Mouse (Mus musculus) forebrain, postnatal 0 days (tissue): ENCODE results near the gene Idh1. TPM values are rescaled to one million over a fixed set of nuclear protein-coding genes. Genes with fewer than 3 reads are reported as not detected.

Experiments
- ATAC-seq: fragments of 200-750 bp; cut with Nextera tagmentation; 2 replicates; pipeline ENCODE4 v1.8.0; 2017; ENCODE audit warnings: mild to moderate bottlenecking, moderate library complexity
- DNase-seq: peaks from one replicate; pipeline ENCODE4 v3.0.0-alpha.2; 2015
- H3K27ac ChIP-seq: fragments of 300-500 bp; sonication (generic); 2 replicates; pipeline ENCODE4 v1.5.1; 2014; ENCODE audit warnings: low read depth, mild to moderate bottlenecking, antibody characterized with exemption, low read length, moderate library complexity, mixed read lengths
- H3K27me3 ChIP-seq: fragments of 300-500 bp; sonication (generic); 2 replicates; pipeline ENCODE4 v1.6.1; 2014; ENCODE audit warnings: mild to moderate bottlenecking, low read length, mixed read lengths; ENCODE audit not compliant: insufficient read depth
- H3K36me3 ChIP-seq: fragments of 300-500 bp; sonication (generic); 2 replicates; pipeline ENCODE4 v1.6.1; 2014; ENCODE audit warnings: mild to moderate bottlenecking, moderate library complexity; ENCODE audit not compliant: insufficient read depth
- H3K4me1 ChIP-seq: fragments of 300-500 bp; sonication (generic); 2 replicates; pipeline ENCODE4 v1.6.1; 2014; ENCODE audit warnings: antibody characterized with exemption; ENCODE audit not compliant: insufficient read depth
- H3K4me2 ChIP-seq: fragments of 300-500 bp; sonication (generic); 2 replicates; pipeline ENCODE4 v1.6.1; 2014; ENCODE audit warnings: low read depth, mild to moderate bottlenecking, moderate library complexity
- H3K4me3 ChIP-seq: fragments of 300-500 bp; sonication (generic); 2 replicates; pipeline ENCODE4 v1.5.1; 2014; ENCODE audit warnings: low read depth, low read length, mixed read lengths
- H3K9ac ChIP-seq: fragments of 300-500 bp; sonication (generic); 2 replicates; pipeline ENCODE4 v1.6.1; 2014; ENCODE audit warnings: mild to moderate bottlenecking
- H3K9me3 ChIP-seq: fragments of 300-500 bp; sonication (generic); 2 replicates; pipeline ENCODE4 v1.6.1; 2016; ENCODE audit warnings: low read length
- CTCF ChIP-seq: sonication (generic); IDR thresholded peaks from 2 replicates; pipeline ENCODE4 v1.5.1; 2016; ENCODE audit warnings: antibody characterized with exemption, control low read depth, low read depth
- WGBS: fragments of 180-500 bp; shearing (Covaris S2); extraction: QIAGEN DNeasy Blood & Tissue Kit; methylation state at CpG from one replicate; pipeline ENCODE4 v1.1.7; 2014; 5-methylcytosine and 5-hydroxymethylcytosine counted together
- polyA plus RNA-seq: library from polyadenylated mRNA; unstranded; fragments of >200 nt; fragmentation: Nextera tagmentation; extraction: Ambion mirVana; gene quantifications from 2 replicates; pipeline ENCODE4 v1.2.1, GENCODE M21; 2015
- total RNA-seq: library from RNA; depleted of rRNA; stranded (reverse); fragments of >200 nt; gene quantifications from 2 replicates; pipeline ENCODE4 v1.2.3, GENCODE M21; 2014

The Idh1 gene
- total and polyA plus RNA-seq, 2 experiments from 2014 or later: 366 to 436 TPM

- 24% methylated on average over 12 of the region's 12 CpGs for WGBS
- no peak for ATAC-seq
Measured at GRCm38 (mm10) chr1:65185524-65186205, 635 bp downstream of the Idh1 start.

GRCm38 (mm10) chr1:65185011-65185410, 1.3 kb downstream of the Idh1 start:
- TF ChIP-seq CTCF: no peak
- no peak overlapping the region for H3K4me3 ChIP-seq
- H3K36me3 ChIP-seq: no peaks in the 10 kb centered on the region
- H3K9ac ChIP-seq: no peak overlapping the region
- no peaks in the 10 kb centered on the region for H3K9me3 ChIP-seq
- WGBS: 91% methylated on average over 8 of the region's 8 CpGs
- no peak for ATAC-seq
- no peak for DNase-seq
- H3K27ac ChIP-seq: no peak overlapping the region
- no peaks in the 10 kb centered on the region for H3K27me3 ChIP-seq
- H3K4me2 ChIP-seq: no peak overlapping the region
- no peaks in the 10 kb centered on the region for H3K4me1 ChIP-seq

More at GRCm38 (mm10) chr1:65185524-65186205, 635 bp downstream of the Idh1 start:
- H3K4me2 ChIP-seq: peak overlapping the region; percentile 54
- no peaks in the 10 kb centered on the region for H3K4me1 ChIP-seq
- peak; percentile 47 for TF ChIP-seq CTCF
- H3K27me3 ChIP-seq: no peaks in the 10 kb centered on the region
- DNase-seq: no peak
- peak overlapping the region; percentile 85 for H3K4me3 ChIP-seq
- peak overlapping the region; percentile 37; the same call in 1 of the 2 replicates for H3K27ac ChIP-seq
- H3K36me3 ChIP-seq: no peaks in the 10 kb centered on the region; the same call in 1 of the 2 replicates
- H3K9ac ChIP-seq: peak overlapping the region; percentile 44
- no peaks in the 10 kb centered on the region for H3K9me3 ChIP-seq

GRCm38 (mm10) chr1:65183994-65184393, 2.3 kb downstream of the Idh1 start:
- Histone ChIP-seq H3K27ac (no peak overlapping the region), H3K9ac (no peak overlapping the region), H3K4me3 (no peak overlapping the region), H3K9me3 (no peaks in the 10 kb centered on the region), H3K4me1 (no peaks in the 10 kb centered on the region), H3K27me3 (no peaks in the 10 kb centered on the region), H3K4me2 (no peak overlapping the region), H3K36me3 (no peaks in the 10 kb centered on the region)
- ATAC-seq (no peak), DNase-seq (no peak)
- TF ChIP-seq CTCF: no peak
- 79% methylated on average over 2 of the region's 2 CpGs for WGBS

GRCm38 (mm10) chr1:65181459-65181858, 4.8 kb downstream of the Idh1 start:
- DNase-seq (no peak), ATAC-seq (no peak)
- Histone ChIP-seq H3K4me2 (no peak overlapping the region), H3K4me1 (peaks cover 9% of the 10 kb centered on the region), H3K27ac (no peak overlapping the region), H3K9ac (no peak overlapping the region), H3K4me3 (no peak overlapping the region), H3K36me3 (no peaks in the 10 kb centered on the region), H3K9me3 (no peaks in the 10 kb centered on the region), H3K27me3 (no peaks in the 10 kb centered on the region)
- no peak for TF ChIP-seq CTCF
- 90% methylated on average over 5 of the region's 5 CpGs for WGBS

- peak; percentile 89 for DNase-seq
- peaks cover 18% of the 10 kb centered on the region for H3K4me1 ChIP-seq
- H3K4me2 ChIP-seq: peak overlapping the region; percentile 47
- H3K36me3 ChIP-seq: 0 out of 2 replicates have a peak, but pooled peaks cover under 1% of the 10 kb centered on the region
- peak; percentile 82 for TF ChIP-seq CTCF
- peak overlapping the region; percentile 82 for H3K4me3 ChIP-seq
- no peaks in the 10 kb centered on the region for H3K9me3 ChIP-seq
- no peaks in the 10 kb centered on the region for H3K27me3 ChIP-seq
- H3K9ac ChIP-seq: peak overlapping the region; percentile 87
- no peak for ATAC-seq
- peak overlapping the region; percentile 95 for H3K27ac ChIP-seq
- 3% methylated on average over 11 of the region's 11 CpGs for WGBS
Measured at GRCm38 (mm10) chr1:65179634-65180249, 6.6 kb downstream of the Idh1 start.

- 2% methylated on average over 39 of the region's 39 CpGs for WGBS
- peak; percentile 96 for ATAC-seq
Measured at GRCm38 (mm10) chr1:65178902-65179432, 7.3 kb downstream of the Idh1 start.

More at GRCm38 (mm10) chr1:65178902-65179432, 7.3 kb downstream of the Idh1 start:
- Histone ChIP-seq H3K36me3 (0 out of 2 replicates have a peak, but pooled peaks cover 8% of the 10 kb centered on the region), H3K4me2 (peak overlapping the region; percentile 47), H3K4me3 (peak overlapping the region; percentile 82), H3K27ac (peak overlapping the region; percentile 95), H3K9ac (peak overlapping the region; percentile 87), H3K27me3 (no peaks in the 10 kb centered on the region), H3K9me3 (no peaks in the 10 kb centered on the region), H3K4me1 (peaks cover 18% of the 10 kb centered on the region)
- peak; percentile 87 for TF ChIP-seq CTCF
- peak; percentile 98 for DNase-seq
